Mouse (Mus musculus) bone marrow, adult 2 months (tissue): ENCODE measurements at regions not wholly inside any gene's neighbourhood (a gene's known extent, or its start where the extent isn't known, plus 50 kb on each side); places are given as distances from the start of the nearest gene placed in this dataset.

Experiments
- H3K27ac ChIP-seq: fragments of 200-500 bp; 2 replicates; pipeline ENCODE4 v1.5.1; 2012; ENCODE audit warnings: low read depth, mild to moderate bottlenecking, control low read depth, inconsistent platforms, low read length; ENCODE audit not compliant: control insufficient read depth, poor library complexity, insufficient read depth
- H3K4me1 ChIP-seq: fragments of 200-500 bp; 2 replicates; pipeline ENCODE4 v1.6.1; 2011; ENCODE audit warnings: low read length; ENCODE audit not compliant: control insufficient read depth, insufficient read depth
- H3K4me3 ChIP-seq: fragments of 200-500 bp; replicated peaks from 2 replicates; pipeline ENCODE3; 2011; ENCODE audit warnings: mild to moderate bottlenecking, low read depth, low read length, control low read depth; ENCODE audit not compliant: control insufficient read depth
- CTCF ChIP-seq: fragments of 200-500 bp; IDR thresholded peaks from 2 replicates; pipeline ENCODE4 v1.5.1; 2011; ENCODE audit warnings: low read length, control low read depth; ENCODE audit not compliant: control insufficient read depth, insufficient read depth
- POLR2A ChIP-seq: fragments of 200-500 bp; IDR thresholded peaks from 2 replicates; pipeline ENCODE4 v1.6.1; 2011; ENCODE audit warnings: low read depth, mild to moderate bottlenecking, control low read depth, low read length, borderline replicate concordance; ENCODE audit not compliant: control insufficient read depth
- WGBS: fragments of 180-500 bp; shearing (Covaris S2); methylation state at CpG from one replicate; pipeline ENCODE4 v1.1.7; 2018; 5-methylcytosine and 5-hydroxymethylcytosine counted together

DNA sequence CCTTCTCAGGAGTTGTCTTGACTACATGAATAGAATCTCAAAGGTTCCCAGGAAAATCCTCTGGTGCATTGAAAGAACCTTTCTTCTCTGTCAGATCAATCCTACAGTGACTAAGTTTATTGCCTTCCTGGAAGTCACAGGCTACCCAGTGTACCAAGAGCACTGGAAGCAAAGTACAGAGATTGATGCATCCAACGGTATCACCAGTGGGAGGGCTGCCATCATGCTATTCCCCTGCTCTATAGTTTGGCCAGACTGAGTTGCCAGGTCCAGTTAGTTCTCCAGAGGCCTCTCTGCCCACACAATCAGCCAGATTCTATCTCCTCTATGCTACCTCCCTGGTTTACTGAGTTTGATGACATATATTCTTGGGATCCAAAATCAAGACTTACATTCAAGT, 96.9 kb upstream of the Gm6657 start:
- Histone ChIP-seq H3K27ac (no peak overlapping the region), H3K4me1 (no peaks in the 10 kb centered on the region), H3K4me3 (no peak overlapping the region)
- TF ChIP-seq CTCF, result no peak
- WGBS, result 88% methylated on average over 1 of the region's 1 CpGs

- no peak overlapping the region for H3K27ac ChIP-seq
- H3K4me3 ChIP-seq, result no peak overlapping the region
- TF ChIP-seq POLR2A, result no peak
- TF ChIP-seq CTCF, result no peak
- H3K4me1 ChIP-seq, result no peaks in the 10 kb centered on the region
- 84% methylated on average over 2 of the region's 2 CpGs for WGBS
Observed at GRCm38 (mm10) chr12:78097692-78098091, 96.3 kb upstream of the Gm6657 start.

DNA sequence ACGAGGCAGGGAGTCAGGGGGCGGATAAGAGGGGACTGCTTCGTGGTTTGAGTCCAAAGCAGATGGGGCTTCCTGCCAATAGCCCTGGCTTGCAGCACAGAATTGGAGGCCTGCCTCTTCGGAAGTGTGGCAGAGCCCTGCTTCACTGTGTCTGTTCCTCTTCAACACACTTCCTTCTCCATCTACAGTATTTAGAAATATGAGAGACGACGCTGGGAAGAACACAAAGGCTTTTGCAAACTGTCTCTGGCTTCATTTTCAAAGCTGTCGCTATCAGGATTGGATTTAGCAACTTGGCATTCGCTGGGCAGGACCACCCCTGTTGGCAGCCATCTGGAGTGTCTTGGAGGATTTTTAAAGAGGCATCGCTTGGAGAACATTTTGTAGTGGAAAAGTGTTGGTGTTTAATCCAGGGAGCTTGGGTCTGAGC, 95.3 kb upstream of the Gm6657 start:
- Histone ChIP-seq H3K4me3 (no peak overlapping the region), H3K4me1 (no peaks in the 10 kb centered on the region), H3K27ac (no peak overlapping the region)
- 17% methylated on average over 9 of the region's 9 CpGs for WGBS
- TF ChIP-seq CTCF (no peak), POLR2A (no peak)

- Histone ChIP-seq H3K4me1 (no peaks in the 10 kb centered on the region), H3K27ac (no peak overlapping the region), H3K4me3 (no peak overlapping the region)
- WGBS, result 65% methylated on average over 4 of the region's 4 CpGs
- no peak for TF ChIP-seq CTCF
- no peak for TF ChIP-seq POLR2A
Observed at GRCm38 (mm10) chr12:78099761-78100160, 94.3 kb upstream of the Gm6657 start.

DNA sequence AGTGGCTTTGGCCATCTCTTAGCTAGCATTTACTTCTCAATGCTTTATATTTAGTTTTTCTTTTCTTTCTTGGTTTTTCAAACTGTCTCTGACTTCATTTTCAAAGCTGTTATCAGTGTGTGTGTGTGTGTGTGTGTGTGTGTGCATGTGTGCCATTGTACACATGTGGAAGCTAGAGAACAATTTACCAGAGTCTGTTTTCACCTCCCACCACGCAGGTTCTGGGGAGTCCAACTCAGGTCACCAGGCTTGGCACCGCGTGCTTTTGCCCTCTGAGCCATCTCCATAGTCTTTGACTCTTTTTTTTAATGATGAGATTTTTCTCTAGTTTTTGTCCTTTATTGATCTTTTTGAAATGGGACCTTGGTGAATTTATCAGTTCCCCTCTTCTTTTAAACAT, 93.3 kb upstream of the Gm6657 start:
- WGBS, result 94% methylated on average over 3 of the region's 3 CpGs
- Histone ChIP-seq H3K27ac (no peak overlapping the region), H3K4me1 (no peaks in the 10 kb centered on the region), H3K4me3 (no peak overlapping the region)
- TF ChIP-seq POLR2A, result no peak
- no peak for TF ChIP-seq CTCF

DNA sequence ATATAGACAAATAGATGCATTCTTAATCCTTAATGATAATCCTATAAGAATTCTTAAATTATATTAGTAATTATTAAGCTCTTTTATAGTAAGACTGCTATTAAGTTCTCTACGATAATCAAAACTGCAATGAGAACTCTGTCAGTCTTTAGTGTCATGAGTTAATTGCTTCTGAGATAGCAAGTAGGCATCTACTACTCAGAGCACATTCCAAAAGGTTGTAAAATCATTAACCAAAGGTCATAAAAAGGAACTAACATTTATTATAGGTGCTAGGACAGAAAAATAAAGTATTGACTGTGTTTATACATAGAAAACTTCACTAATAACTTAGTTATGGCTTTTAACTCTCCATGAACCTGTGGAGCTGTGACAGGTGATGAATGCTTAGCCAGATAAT, 84.1 kb upstream of the Gm6657 start:
- WGBS, result 81% methylated on average over 1 of the region's 1 CpGs
- H3K4me1 ChIP-seq, result no peaks in the 10 kb centered on the region
- no peak overlapping the region for H3K27ac ChIP-seq
- TF ChIP-seq POLR2A (no peak), CTCF (no peak)
- no peak overlapping the region for H3K4me3 ChIP-seq

DNA sequence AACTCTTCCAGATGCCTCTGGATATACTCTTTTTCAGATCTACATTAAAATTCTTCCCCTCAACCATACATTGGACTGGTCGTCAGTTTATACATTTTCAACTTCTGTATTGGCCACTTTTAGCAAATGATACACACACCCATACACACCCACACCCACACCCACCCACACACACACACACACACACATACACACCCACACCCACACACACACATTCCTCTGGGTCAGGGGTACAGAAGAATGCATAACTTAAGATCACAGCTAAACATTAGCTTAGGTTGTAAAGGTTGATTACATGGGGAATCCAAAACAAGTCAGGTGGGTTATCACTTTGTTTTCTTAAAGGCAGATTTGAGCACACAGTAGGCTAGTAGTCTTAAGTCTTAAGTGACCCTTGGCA, 75.9 kb upstream of the Gm6657 start:
- no peak for TF ChIP-seq POLR2A
- no peak for TF ChIP-seq CTCF
- 69% methylated on average over 1 of the region's 1 CpGs for WGBS
- Histone ChIP-seq H3K4me3 (no peak overlapping the region), H3K27ac (no peak overlapping the region), H3K4me1 (no peaks in the 10 kb centered on the region)

GRCm38 (mm10) chr12:78119246-78119645, 74.8 kb upstream of the Gm6657 start:
- no peaks in the 10 kb centered on the region for H3K4me1 ChIP-seq
- TF ChIP-seq POLR2A (no peak), CTCF (no peak)
- no peak overlapping the region for H3K27ac ChIP-seq
- no peak overlapping the region for H3K4me3 ChIP-seq
- WGBS, result 60% methylated on average over 2 of the region's 2 CpGs

DNA sequence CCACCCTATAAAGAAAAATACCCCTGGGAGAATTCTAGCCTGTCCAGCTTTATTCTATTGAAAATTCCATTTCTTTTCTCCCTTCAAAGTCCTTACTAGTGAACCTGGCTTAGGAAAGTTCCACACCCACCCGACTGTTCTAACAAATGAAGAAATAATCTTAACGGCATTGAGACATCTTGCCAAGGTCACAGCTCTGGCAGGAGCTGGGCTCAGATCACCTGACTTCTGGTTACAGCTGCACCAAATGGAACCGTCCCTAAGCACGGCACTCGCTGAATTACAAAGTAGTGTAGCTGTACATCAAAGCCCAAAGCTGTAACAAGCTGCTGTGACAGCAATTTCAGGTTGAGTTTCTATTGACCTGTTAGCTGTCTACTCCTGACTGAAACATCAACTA, 74.2 kb upstream of the Gm6657 start:
- H3K4me3 ChIP-seq, result no peak overlapping the region
- no peak overlapping the region for H3K27ac ChIP-seq
- WGBS, result 79% methylated on average over 5 of the region's 5 CpGs
- no peaks in the 10 kb centered on the region for H3K4me1 ChIP-seq
- TF ChIP-seq POLR2A (no peak), CTCF (no peak)
